Mouse (Mus musculus): ENCODE data around the gene Igfbp5. TPM values are rescaled to one million over a fixed set of nuclear protein-coding genes. Genes with fewer than 3 reads are reported as not detected.
A peak's percentile ranks its signal among the peaks of the same experiment; 100 is the strongest.

Igfbp5 gene
- total RNA-seq, 2 experiments from 2014 or later, result 56.7 to 109 TPM

DNA sequence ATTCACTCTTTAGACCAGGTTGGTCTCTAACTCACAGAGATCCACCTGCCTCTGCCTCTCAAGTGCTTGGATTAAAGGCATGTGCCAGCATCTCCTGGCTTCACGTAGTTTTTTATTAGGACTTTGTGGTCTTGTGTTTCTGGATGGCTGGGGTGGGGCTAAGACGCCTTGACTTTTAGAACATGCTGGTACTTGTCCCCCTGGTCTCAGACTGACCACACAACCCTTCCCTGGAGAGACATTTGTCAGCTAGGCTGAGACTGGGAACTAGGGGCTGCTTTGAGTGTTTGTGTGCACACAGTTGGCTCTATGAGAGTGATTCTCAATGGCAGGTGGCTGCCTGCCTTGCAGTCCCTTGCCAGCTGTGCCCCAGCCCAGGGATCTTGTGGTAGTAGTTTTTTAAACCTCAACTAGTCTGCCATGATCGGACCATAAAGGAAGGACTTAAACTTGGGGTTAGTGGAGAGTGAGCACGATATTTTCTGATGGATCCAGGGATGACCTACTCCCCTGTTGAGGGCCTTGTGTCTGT lies 26.8 kb downstream of the Igfbp5 start:
- DNase-seq, result no peak

DNA sequence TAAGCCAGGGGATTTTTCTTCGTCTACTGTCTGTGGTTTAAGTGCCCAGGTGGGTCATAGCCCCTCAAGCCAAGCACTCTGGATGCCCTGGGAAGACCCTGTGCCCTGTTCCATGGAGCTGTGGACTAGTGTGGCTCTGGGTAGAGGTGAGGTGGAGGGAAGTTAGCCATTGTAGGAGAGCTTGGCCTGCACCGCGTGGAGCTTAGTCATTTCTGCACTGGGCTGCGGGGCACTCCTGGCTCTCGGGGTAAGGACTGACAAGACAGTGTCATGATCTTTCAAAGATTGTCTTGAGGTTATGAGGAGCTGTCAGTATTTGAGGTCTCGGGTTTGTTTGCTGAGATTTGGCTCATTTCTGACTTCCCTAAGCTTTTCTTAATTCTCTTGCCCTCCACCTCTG lies 30.0 kb downstream of the Igfbp5 start:
- DNase-seq, result no peak

DNA sequence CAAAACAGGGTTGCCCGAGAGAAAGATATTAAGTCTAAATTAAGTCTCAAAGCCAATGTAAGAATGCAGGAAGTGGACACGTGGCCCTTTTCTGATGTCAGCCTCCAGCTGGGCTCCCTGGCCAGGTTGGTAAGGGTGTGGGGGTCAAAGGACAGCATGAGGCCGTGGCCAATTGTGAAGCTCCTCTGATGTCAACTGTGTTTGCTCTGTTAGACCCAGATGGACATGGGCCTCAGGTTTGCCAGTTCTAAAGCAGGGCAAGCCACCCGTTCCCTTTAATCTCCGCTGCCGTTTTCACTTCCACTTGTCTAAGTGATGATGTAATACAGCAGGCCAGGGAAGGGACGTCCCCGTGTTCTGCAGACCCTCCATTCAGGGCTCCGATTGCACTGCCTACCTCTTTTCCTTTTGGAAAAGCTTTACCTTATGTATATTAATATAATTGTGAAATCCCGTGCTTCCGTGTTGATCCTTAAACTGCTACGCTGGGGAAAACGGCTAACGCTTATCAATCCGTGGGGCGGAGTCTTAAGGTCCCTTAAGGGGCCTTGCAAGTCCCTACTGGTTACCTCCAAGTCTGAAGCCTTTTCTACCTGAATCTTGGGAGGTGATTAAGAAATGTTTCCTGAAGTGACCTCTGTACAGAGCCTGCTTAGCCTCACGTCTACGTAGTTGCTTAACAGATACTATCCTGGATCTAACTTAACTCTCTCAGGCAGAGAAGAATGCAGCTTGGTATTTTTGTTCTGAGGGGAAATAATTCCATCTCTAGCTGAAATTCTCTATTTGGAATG lies 31.8 kb downstream of the Igfbp5 start:
- no peak for DNase-seq

DNA sequence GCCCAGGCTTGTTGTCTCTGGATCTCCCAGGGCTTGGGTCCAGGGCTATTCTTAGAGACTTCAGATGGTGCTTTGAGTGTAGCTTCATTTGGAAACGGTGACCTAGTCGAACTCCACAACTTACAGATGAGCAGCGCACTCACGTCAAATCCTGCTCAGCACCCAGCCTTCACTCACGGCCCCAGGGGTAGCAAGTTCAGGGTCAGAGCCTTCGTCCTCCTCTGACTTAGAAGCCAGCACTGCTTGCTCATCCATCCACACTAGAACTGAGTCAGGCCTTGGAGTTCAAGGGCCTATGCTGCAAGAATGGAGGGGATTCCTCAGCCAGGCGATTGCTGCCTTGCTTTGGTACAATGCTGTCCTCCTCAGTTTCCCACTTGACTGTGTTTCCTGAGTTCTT lies 34.9 kb downstream of the Igfbp5 start:
- DNase-seq, result peak; percentile 32 to 62

DNA sequence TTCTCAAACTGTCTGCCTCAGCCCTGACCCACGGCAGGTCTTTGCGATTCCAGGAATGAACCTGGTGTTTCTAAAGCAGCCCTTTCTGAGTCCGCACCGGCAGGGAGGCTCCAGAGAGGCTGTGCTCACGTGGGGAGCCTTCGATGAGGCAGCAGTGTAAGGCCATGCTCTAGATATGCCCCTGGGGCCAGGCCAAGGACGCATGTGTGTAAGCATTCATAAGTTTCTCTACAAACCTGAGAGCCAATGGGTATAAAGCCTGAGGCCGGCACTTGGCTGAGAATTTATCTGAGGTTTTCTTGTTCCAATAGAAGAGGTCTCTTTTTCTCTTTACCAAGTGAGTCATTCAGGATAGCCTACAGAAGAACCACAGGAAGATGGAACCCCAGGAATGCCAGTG lies 35.3 kb downstream of the Igfbp5 start:
- peak; percentile 50 to 78 for DNase-seq

DNA sequence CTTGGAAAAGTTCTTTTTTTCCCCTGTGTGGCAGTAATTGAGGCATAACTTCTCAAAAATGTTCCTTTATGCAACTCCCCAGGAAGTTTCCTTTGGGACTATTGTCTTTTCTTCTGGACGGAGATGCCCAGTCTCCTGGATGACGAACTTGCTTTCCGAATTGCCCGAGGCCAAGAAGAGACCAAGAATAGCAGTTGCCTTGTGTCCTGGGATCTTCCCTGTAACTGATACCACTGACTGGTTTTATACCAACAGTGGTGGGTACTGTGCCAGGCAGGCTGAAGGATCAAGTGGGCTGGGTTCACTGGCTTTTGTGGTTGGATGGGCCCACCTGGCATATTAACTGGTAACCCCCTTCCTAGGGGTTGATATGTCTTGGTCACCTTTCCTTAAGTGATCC lies 41.1 kb downstream of the Igfbp5 start:
- DNase-seq, result no peak

DNA sequence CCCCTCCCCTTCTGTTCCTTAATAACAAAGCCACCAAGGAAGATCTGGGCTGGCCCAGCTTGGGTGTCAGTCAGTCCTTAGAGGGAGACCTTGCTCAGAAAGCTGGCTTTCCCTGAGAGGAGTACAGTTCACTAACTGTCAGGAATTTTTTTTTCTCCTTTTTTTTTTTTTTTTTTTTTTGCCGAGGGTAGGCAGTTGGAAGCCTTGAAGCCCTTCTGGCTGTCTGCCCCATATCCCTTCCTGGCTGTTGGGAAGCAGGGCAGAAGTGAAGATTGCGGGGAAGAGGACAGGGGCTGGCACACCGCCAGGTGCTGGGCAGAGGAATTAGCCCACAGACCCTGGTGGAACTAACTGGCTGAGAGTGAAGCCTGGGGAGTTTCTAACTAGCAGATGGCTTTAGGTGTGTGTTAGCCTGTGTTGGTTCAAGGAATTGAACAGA lies 42.0 kb downstream of the Igfbp5 start:
- DNase-seq, result no peak

DNA sequence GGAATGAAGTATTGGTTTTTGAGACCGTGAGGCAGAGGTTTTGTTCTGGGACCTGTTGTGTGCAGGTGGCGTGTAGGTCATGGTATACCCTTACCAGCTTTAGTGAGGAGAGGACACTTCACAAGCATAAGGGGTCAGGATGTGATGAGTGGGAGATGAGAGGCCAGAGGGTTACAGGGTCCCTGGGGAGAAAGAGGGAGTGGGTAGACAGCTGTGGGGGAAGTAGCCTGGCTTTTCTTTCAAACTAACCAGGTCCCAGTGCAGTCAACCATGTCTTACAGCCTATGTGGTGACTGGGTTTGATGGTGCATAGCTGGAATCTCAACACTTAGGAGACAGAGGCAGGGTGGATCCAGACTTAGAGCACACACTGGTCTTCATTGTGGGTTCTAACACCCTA lies 44.2 kb downstream of the Igfbp5 start:
- DNase-seq, result no peak

DNA sequence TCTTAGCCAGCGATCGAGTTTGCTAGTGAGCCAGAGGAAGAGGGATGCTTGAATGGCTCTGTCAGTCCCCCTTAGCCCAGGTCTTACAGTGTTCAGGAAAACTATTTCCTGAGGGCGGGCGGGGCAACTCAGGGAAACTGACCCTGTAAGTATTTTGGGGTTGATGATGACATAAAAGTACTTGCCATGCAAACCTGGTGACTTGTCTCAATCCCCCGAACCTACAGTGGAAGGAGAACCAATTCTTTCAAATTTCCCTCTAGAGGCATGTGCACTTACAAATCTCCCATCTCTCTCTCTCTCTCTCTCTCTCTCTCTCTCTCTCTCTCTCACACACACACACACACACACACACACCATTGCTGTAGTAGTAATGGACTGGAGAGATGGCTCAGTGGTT lies 45.8 kb downstream of the Igfbp5 start:
- no peak for DNase-seq

DNA sequence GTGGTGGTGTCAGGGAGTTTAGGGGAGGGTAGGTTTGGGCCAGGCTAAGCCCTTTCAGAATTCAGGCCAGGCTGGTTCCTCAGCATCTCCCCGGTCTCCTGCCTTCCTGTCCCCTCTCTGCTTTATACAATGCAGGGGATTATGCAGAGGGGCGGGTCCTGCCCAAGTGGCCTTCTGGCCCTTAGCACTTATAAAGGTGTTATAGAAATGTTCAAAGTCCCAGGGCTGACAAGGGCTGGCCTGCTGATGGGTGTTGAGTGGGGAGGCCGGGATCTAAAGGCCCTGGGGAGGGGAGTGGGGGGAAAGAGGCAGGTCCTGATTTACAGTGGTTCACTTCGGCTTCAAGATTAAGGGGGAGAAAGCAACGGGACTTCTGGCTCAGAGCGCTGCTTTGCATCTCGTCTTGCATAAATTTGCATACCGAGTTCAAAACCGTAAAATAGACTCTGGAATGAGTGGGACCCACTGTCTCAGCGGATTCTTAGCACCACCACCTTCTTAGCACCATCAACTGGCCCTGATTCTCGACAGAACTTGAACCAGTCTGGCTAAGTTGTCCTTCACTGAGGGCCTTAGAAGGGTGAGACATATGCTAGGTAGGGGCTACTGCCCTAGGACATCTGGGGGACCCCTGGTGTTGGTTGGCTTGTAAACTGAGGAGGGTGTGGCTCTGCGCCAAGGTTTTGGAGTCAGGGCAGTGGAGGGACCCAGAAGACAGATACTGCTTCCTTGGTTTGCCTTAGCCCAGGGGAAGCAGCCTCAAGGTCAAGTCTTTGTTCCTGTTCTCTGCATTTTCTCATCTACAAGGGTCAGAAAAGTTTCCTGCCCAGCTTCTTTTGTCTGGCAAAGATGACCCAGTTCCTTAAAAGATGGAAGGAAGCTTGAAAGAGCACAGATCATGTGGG lies 47.0 kb downstream of the Igfbp5 start:
- DNase-seq, result no peak

DNA sequence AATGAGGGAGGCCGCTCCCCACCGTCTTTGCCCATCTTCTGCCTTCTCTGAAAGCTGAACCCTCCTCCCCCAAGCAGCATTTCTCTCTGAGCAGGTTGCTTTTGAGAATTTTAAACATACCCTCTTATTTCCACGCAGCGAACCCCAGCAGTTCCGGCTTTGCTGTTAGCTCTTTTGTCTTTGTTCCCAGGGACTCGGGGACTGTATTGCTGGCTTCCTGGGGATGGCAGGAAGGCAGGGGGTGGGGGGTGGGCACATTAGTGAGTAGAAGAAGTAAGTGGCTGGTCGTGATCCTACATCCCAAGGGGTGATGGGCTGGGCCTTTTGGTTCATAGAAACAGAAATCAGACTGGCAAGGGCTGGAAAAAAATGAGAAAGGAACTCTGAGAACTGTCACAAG lies 47.8 kb downstream of the Igfbp5 start:
- no peak for DNase-seq

DNA sequence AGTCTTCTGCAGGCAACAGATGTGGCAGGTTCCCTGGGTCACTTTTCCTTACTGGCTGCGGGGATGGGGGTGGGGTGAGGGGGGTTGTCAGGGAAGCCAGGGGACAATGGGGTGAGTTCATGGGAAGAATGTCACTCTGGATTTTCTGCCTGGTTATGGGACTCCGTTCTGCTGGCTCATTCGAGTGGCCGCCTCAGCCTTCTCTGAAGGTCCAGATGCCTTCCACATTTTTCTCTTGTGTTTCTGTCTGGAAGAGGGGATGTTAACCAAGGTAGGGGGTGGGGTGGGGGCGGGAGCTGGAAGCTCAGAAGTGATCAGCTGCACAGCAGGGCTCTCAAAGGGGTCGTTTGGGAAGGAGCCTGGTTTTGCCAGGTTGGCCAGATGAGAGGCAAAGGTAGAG lies 48.2 kb downstream of the Igfbp5 start:
- DNase-seq, result no peak

DNA sequence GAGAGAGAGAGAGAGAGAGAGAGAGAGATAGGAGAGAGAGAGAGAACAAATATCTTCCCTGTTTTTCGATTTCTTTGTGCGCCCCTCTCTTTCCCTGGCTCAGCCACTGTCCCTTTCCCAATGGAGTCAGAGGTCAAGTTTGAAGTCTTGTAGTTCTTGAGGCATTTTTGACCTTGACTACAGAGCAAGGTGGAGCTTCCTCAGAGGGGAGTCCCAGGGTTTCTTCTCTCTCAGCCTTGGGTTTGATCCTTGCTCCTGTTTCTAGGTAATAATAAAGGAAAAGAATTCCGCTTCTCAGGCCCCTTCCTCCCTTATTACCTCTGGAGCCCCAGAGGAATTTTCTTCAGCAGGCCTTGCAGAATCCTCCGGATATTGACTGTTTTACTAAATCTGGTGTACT lies 48.8 kb downstream of the Igfbp5 start:
- DNase-seq, result no peak

DNA sequence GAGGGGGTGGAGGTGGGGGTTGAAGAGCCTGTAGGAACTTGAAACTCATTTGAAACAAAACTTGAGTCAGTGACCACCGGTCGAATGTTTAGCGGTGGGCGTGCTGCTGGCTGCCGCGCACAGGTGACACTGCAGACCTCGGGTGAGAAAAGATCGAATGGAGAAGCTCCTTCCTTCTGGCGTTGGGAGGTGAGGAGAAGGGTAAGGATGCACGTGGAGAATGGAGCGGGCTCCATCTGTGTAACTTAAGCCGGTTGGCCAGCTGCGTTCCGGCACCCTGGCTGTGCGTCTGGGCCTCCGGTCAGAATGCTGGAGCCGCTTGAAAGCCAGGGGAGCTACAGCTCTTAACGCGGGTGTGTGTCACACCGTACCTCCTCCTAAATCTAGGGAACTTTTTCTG lies 49.4 kb downstream of the Igfbp5 start:
- peak in 1 of 2 experiments; percentile 12 for DNase-seq

DNA sequence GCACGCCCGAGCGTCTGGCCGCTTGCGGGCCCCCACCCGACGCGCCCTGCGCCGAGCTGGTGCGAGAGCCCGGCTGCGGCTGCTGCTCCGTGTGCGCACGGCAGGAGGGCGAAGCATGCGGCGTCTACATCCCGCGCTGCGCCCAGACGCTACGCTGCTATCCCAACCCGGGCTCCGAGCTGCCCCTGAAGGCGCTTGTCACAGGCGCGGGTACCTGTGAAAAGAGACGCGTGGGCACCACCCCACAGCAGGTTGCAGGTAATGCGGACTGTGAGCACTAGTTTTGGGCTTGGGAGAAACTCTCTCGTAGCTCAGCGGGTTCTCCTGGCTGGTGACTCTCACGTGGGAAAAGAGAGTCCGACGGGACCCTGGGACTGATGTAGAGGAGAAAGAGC lies 50.0 kb downstream of the Igfbp5 start:
- DNase-seq, result no peak

DNA sequence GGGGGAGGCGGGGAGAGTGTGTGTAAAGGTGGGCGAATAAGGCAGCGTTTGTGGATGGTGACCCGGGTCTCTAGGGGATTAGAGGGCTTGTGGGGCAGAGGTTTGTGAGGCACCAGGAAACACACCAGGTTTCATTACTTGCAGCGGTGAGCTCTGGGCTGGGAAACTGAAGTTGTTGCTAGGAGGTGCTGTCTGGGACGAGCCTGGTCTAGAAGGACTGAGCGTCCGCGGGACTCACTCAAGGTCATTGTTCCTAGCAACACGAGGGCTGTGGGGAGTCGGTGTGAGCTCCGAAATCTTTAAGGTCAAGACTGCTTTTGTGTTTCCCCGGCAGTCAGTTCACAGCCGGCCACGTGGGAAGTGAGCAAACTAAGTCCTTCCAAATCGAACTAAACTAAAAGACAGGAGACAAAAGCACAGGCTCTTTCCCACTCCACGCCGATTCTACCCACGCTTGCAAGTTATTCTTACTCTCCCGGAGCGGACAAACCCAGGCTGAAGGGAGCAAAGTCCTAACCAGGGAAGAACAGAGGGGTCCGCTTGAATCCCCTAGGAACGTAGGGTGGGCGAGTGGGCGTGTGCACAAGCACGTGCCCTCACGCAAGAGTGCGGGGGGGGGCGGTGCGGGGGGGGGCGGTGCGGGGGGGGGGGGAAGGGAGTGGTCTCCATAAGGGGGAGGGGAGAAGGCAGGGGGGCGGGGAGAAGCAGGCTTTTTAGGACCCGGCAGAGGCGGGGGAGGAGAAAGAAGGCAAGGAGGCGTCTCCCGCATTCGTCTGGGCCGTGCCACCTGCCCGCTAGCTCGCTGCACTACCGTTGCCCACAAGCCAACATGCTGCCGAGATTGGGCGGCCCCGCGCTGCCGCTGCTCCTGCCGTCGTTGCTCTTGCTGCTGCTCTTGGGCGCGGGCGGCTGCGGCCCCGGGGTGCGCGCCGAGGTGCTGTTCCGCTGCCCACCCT lies 50.7 kb downstream of the Igfbp5 start, which contains the start of gene Igfbp2:
Igfbp2 (plus strand) TSS at position 753 of the 956 bp plus-strand sequence.
- peak; percentile 50 to 53 for DNase-seq

DNA sequence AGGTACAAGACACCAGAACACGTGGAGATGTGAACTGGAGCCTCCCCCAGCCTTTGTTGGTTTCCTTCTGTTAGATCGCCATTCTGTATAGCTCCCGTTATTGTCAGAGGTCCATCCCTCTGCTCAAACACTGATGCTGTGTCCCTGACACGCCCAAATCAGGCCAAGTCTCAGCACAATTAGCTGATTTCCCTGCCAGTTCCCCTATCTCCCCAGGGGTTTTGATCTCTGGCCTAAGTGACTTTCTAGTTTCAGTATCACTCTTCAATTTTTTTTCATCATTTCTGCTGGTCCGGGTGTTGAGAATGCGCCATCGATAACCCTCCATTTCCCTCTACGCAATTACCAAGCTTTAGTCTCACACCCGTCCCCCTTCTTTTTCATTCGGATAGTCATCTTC lies 51.8 kb downstream of the Igfbp5 start:
- DNase-seq, result no peak

DNA sequence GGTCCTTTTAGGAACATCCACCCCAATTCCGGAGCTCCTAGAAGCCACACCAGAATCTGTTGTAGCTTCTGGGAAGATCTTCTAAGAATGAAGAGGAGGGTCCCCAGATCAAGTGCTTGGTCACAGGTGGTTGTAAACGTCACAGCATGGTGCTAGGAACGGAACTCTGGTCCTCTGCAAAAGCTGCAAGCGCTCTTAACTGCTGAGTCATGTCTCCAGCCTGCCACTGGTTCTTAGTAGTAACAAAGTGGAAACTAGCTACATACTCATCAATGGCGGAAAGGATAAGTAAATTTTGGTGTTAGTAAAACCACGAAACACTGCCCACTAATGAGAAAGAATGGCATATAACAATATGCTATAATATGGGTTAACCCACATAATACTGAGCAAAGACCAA lies 54.7 kb downstream of the Igfbp5 start:
- DNase-seq, result no peak

DNA sequence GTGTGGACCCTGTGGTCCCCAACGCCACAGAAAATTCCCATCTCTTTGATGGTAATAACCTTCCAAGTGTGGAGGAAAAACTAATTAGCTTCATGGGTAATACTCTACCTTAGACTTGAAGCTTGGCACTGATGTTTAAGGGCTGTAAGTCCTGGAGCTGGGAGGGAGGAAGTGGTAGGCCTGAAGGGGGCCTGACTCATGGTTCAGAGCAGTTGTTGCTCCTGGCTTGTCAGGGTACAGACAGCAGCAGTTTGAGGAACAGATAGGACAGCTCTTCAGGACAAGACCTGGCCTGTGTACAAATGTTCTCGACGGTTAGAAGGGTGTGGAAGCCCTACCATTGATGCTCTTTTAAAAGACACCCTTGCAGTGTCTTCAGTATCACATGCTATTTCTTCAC lies 59.1 kb downstream of the Igfbp5 start:
- DNase-seq, result no peak

DNA sequence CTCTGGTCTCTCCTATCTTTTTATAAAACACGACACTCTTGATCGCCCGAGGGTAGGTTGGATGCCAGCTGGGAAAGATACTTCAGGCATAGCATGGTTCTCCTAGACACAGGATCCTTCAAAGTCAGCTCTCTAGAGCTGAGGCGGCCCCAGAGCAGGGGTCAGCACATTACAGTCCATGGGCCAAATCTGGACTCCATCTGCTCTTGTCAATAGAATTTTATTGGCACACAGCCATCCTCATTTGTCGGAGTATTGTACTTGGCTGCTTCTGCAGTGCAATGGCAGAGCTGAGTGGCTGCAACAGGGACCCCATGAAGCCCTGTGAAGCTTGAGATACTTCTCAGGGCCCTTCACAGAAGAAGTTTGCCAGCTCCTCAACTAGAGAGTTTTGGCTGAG lies 59.5 kb downstream of the Igfbp5 start:
- DNase-seq, result no peak

DNA sequence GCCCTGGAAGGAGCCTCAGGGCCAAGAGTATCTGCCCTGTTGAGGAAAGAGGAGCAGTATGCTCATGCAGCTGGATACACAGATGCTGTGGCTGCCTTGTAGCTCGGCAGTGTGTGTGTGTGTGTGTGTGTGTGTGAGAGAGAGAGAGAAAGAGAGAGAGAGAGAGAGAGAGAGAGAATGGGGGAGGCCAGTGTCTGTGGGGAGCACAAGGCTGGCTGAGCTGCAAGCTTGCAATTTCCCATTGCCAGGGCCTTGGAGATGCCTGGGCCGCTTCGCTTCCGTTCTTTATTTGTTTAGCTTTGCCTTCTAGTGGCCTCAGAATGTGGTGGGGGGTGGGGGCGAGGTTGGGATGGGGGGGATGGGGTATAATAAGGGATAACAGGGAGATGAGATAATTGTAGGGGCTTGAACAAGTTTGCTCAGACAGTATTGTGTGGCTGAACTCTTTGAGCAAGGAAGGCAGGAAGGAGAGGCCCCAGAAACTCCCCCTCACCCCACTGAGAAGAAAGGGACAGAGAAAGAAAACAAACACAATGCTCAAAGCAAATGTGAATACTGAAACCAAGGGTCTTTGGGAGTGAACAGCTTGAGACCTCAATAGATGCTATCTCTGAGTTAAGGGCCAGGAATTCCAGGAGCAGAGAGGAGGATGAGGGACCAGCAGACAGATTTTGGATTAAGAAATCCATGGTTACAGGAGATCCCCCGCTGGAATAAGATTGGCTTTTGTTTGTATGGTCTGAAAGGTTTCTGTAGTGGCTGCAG lies 60.9 kb downstream of the Igfbp5 start:
- DNase-seq, result no peak

Data from adrenal gland, postnatal 36 days (tissue).